Mouse (Mus musculus): Measurements from ENCODE around the gene P4hb. TPM values are rescaled to one million over a fixed set of nuclear protein-coding genes. Genes with fewer than 3 reads are reported as not detected.

P4hb gene
- 100 to 1,000 TPM; 188 to 221 TPM for total RNA-seq (2021)
- long read RNA-seq, experiment 1, transcript P4hb-201 (11 exons, 2,861 nt) = major isoform, 322 of 333 reads
- long read RNA-seq, experiment 1, partial matches to known transcripts = 5 of 333 reads
- long read RNA-seq, experiment 1, other reads (novel, unspliced or antisense) = 6 of 333 reads
- long read RNA-seq, experiment 2, transcript P4hb-201 (11 exons, 2,861 nt) = major isoform, 281 of 302 reads
- long read RNA-seq, experiment 2, partial matches to known transcripts = 15 of 302 reads
- long read RNA-seq, experiment 2, other reads (novel, unspliced or antisense) = 6 of 302 reads

DNA sequence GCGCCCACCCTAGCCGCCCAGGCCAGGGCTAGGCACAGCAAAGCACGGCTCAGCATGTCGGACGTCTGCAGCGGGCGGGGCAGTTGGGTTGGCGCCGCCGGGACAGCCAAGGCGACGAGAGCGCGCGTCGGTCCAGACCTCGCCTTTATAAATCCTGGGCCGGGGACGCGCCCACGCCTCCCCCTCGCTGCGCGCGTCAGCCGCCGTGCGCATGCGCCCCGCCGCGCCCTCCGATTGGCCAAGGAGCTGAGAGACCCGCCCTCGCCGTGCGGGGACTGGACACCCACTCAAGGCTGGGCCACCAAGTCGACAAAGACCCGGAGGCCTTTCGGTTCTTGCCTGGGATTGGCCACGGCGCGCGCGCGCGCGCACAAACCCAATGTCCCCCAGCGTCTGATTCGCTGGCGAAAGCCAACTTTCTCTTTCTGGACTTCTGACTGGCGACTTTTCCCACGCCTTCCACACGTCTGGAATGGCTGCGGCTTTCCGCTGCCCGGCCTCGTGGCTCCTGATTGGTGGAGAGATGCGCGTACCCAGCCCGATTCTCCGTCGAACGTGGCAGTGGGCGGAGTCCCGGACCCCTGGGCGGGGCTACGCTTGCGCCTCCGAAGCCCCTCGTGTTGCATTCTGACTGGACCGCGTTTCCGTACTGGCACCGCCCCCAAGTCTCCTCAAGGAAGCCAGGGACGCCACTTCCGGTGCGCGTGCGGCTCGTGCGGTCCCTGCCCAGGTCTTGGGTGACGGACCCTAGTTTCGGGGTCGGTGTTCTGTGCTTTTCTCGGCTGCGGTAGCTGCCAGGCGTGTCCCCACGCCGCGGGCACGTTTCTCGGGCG lies at the start of gene P4hb:
Gene P4hb, minus strand, starts transcription at position 502 of the 833 bp plus-strand sequence.
- DNase-seq (ENCODE audit: low spot score) = peak; percentile 100

GRCm38 (mm10) chr11:120622805-120623204 lies 49.8 kb upstream of the P4hb start:
- DNase-seq (ENCODE audit: low spot score) = no peak

- DNase-seq (ENCODE audit: low spot score) = no peak
Measured at GRCm38 (mm10) chr11:120620195-120620594, 47.1 kb upstream of the P4hb start.

GRCm38 (mm10) chr11:120618619-120619535 lies 45.8 kb upstream of the P4hb start:
- DNase-seq (ENCODE audit: low spot score) = no peak

- DNase-seq (ENCODE audit: low spot score) = peak; percentile 92
Measured at GRCm38 (mm10) chr11:120617519-120618112, 44.6 kb upstream of the P4hb start, which contains the start of gene Pcyt2. Gene Pcyt2, minus strand, starts transcription at chr11:120617936.

DNA sequence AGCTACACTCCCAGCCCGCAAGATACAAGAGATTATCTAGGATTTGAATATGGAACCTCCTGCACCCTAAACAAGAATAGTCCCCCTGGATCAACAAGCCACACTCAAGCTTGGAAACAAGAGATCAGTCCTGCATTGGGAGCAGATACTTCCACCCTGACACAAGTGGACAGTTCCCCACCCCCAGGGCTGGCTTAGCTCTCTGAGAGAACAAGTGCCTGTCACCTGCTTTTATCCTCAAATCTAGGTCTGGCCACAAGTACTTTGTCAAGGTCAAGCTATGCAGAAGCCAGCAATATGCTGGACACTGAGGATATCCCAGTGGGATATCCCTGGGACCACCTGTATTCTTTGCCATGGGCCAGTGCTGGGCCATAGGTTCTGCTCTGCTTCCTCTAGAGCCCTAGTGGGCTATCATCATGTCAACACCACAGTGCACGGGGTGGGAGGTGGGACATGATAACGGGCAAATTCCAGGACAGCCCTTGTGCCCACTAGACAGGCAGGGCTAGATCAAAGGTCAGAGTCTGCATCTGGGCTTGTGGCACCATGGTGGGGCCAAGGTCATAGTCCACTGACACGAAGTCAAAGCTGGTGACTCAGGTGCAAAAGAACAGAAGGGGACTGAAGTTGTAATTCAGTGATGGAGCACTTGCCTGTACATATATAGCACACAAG lies 43.7 kb upstream of the P4hb start:
- no peak for DNase-seq (ENCODE audit: low spot score)

- DNase-seq (ENCODE audit: low spot score) = no peak
Measured at GRCm38 (mm10) chr11:120615606-120616203, 42.7 kb upstream of the P4hb start.

GRCm38 (mm10) chr11:120615167-120615566 lies 42.1 kb upstream of the P4hb start:
- no peak for DNase-seq (ENCODE audit: low spot score)

DNA sequence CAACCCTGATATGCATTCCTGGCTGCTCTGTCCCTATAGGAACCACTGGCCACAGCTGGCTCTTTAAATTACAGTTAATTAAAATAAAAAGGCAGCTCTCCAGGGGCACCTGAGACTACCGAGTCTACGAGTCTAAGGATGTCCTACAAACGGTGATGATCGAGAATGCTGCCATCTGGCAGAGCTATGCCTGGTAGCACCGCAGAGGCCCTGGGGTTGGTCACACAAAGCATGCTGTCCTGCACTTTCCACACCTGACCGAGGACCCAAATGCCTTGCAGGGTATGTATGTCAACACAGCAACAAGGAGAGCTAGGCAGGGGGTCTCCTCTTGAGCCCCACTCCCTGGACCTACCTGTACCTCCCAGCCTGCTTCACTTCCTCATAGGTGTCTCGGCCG lies 40.9 kb upstream of the P4hb start:
- no peak for DNase-seq (ENCODE audit: low spot score)

- DNase-seq (ENCODE audit: low spot score) = no peak
Measured at GRCm38 (mm10) chr11:120613481-120613972, 40.5 kb upstream of the P4hb start.

- DNase-seq (ENCODE audit: low spot score) = peak; percentile 81
Measured at GRCm38 (mm10) chr11:120612763-120613162, 39.7 kb upstream of the P4hb start.

GRCm38 (mm10) chr11:120610477-120611046 lies 37.5 kb upstream of the P4hb start:
- no peak for DNase-seq (ENCODE audit: low spot score)

- DNase-seq (ENCODE audit: low spot score) = no peak
Measured at GRCm38 (mm10) chr11:120609250-120609649, 36.2 kb upstream of the P4hb start.

- no peak for DNase-seq (ENCODE audit: low spot score)
Measured at GRCm38 (mm10) chr11:120608241-120609034, 35.4 kb upstream of the P4hb start, which contains the start of gene Npb. Gene Npb, plus strand, starts transcription at chr11:120608477.

DNA sequence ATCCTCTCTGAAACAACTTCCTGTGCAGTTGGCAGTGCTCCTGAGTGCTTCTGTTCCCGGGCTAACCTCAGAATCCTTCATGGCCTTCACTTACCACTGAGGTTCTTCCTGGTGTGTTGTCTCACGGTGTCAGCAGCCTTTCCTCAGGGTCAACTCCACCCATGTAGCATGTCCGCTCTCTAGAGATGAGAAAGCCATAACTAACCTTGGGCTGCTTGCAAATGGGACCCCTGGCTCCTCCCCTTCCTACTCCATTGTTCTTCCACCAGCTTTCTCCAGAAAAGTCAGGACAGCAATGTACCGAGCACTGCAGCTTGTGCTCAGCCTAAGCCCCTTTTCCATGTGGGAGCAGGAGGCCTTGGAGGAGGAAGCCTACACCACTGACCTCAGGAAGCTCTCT lies 33.7 kb upstream of the P4hb start:
- DNase-seq (ENCODE audit: low spot score) = no peak

DNA sequence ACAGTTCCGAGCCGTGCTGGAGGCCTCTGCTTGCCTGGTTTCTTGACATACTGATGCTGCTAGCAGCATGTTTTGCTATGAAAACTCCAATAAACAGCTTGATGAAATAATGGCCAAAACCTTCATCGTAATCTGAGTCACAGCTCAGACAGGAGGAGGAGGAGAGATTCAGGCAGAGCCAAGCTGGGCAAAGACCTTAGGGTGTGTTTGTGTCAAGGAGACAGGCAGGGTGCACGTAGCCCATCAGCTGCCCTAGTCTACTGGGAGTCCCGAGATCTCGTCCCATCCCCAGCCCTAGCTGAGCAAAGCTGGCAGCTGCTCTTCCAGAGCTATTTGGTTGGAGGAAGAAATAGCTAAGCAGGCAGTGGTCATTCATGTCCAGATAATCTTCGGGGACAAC lies 32.6 kb upstream of the P4hb start:
- no peak for DNase-seq (ENCODE audit: low spot score)

- DNase-seq (ENCODE audit: low spot score) = no peak
Measured at GRCm38 (mm10) chr11:120603545-120603944, 30.5 kb upstream of the P4hb start.

GRCm38 (mm10) chr11:120600716-120601115 lies 27.7 kb upstream of the P4hb start:
- DNase-seq (ENCODE audit: low spot score) = no peak

Data from gastrocnemius, adult 18-20 months (tissue).